Mouse (Mus musculus) forebrain, embryonic 16.5 days (tissue): ENCODE data around the gene Ece1. TPM values are rescaled to one million over a fixed set of nuclear protein-coding genes. Genes with fewer than 3 reads are reported as not detected.

Experiments used
- ATAC-seq: fragments of 200-750 bp; cut with Nextera tagmentation; 2 replicates; pipeline ENCODE4 v1.8.0; 2017; ENCODE audit warnings: mild to moderate bottlenecking, moderate library complexity
- H3K27ac ChIP-seq: fragments of 300-500 bp; sonication (generic); 2 replicates; pipeline ENCODE4 v1.5.1; 2014; ENCODE audit warnings: low read length, control low read depth
- H3K27me3 ChIP-seq: fragments of 300-500 bp; sonication (generic); replicated peaks from 2 replicates; pipeline ENCODE4 v1.6.1; 2014; ENCODE audit warnings: low read length; ENCODE audit not compliant: control insufficient read depth, insufficient read depth
- H3K36me3 ChIP-seq: fragments of 300-500 bp; sonication (generic); 2 replicates; pipeline ENCODE4 v1.6.1; 2014; ENCODE audit not compliant: control insufficient read depth, insufficient read depth
- H3K4me1 ChIP-seq: fragments of 300-500 bp; sonication (generic); replicated peaks from 2 replicates; pipeline ENCODE4 v1.6.1; 2014; ENCODE audit warnings: low read length; ENCODE audit not compliant: control insufficient read depth, insufficient read depth
- H3K4me2 ChIP-seq: fragments of 300-500 bp; sonication (generic); 2 replicates; pipeline ENCODE4 v1.6.1; 2014; ENCODE audit warnings: mild to moderate bottlenecking, low read length, control low read depth
- H3K4me3 ChIP-seq: fragments of 300-500 bp; sonication (generic); replicated peaks from 2 replicates; pipeline ENCODE4 v1.5.1; 2014; ENCODE audit warnings: mild to moderate bottlenecking, low read length, control low read depth
- H3K9ac ChIP-seq: fragments of 300-500 bp; sonication (generic); replicated peaks from 2 replicates; pipeline ENCODE4 v1.6.1; 2014; ENCODE audit warnings: low read depth, low read length, control low read depth
- H3K9me3 ChIP-seq: fragments of 300-500 bp; sonication (generic); 2 replicates; pipeline ENCODE4 v1.6.1; 2016; ENCODE audit warnings: low read length; ENCODE audit not compliant: control insufficient read depth
- WGBS: fragments of 180-500 bp; shearing (Covaris S2); extraction: QIAGEN DNeasy Blood & Tissue Kit; methylation state at CpG from one replicate; pipeline ENCODE4 v1.1.7; 2014; 5-methylcytosine and 5-hydroxymethylcytosine counted together
- polyA plus RNA-seq: library from polyadenylated mRNA; unstranded; fragments of >200 nt; fragmentation: Nextera tagmentation; extraction: Ambion mirVana; gene quantifications from 2 replicates; pipeline ENCODE4 v1.2.1, GENCODE M21; 2015

The Ece1 gene
- polyA plus RNA-seq, 1 experiment from 2014 or later: 16.3 TPM

DNA sequence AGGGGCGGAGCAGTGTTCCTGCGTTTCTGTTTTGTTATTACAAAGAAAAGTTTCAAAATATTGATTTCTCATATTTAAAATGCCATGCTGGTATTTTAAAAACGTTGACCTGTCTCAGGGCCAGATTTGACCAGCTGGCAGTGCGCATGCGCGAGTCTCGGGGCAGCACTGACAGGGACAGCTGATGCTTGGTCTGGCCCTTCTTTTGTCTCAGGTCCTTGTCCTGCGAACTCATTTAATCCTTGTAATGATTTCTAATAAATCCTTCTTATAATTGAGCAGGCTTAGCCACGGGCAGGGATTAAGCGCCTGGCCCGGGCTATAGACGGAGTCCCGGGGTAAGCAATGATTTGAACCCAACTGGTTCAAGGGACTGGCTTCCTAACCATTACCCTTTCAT is 40.2 kb downstream of the Ece1 start:
- H3K4me2 ChIP-seq: no peak overlapping the region
- no peak for ATAC-seq
- 46% methylated on average over 13 of the region's 13 CpGs for WGBS
- H3K4me1 ChIP-seq: peaks cover 9% of the 10 kb centered on the region
- no peaks in the 10 kb centered on the region for H3K9me3 ChIP-seq
- no peak overlapping the region for H3K27ac ChIP-seq
- H3K4me3 ChIP-seq: no peak overlapping the region
- no peaks in the 10 kb centered on the region for H3K27me3 ChIP-seq
- no peaks in the 10 kb centered on the region for H3K36me3 ChIP-seq
- H3K9ac ChIP-seq: no peak overlapping the region

GRCm38 (mm10) chr4:137902873-137903272 is 40.8 kb downstream of the Ece1 start:
- Histone ChIP-seq H3K9ac (no peak overlapping the region), H3K4me3 (no peak overlapping the region), H3K36me3 (no peaks in the 10 kb centered on the region), H3K4me2 (no peak overlapping the region), H3K4me1 (peaks cover 6% of the 10 kb centered on the region), H3K9me3 (no peaks in the 10 kb centered on the region), H3K27ac (no peak overlapping the region), H3K27me3 (no peaks in the 10 kb centered on the region)
- ATAC-seq: no peak
- WGBS: 55% methylated on average over 7 of the region's 7 CpGs

GRCm38 (mm10) chr4:137904956-137905551 is 43.0 kb downstream of the Ece1 start:
- H3K4me3 ChIP-seq: no peak overlapping the region
- 50% methylated on average over 13 of the region's 13 CpGs for WGBS
- H3K4me2 ChIP-seq: no peak overlapping the region
- H3K4me1 ChIP-seq: peaks cover 6% of the 10 kb centered on the region
- H3K27me3 ChIP-seq: no peaks in the 10 kb centered on the region
- no peaks in the 10 kb centered on the region for H3K9me3 ChIP-seq
- H3K36me3 ChIP-seq: no peaks in the 10 kb centered on the region
- ATAC-seq: no peak
- no peak overlapping the region for H3K9ac ChIP-seq
- no peak overlapping the region for H3K27ac ChIP-seq

GRCm38 (mm10) chr4:137907979-137908378 is 45.9 kb downstream of the Ece1 start:
- Histone ChIP-seq H3K9me3 (no peaks in the 10 kb centered on the region), H3K4me3 (no peak overlapping the region), H3K27me3 (no peaks in the 10 kb centered on the region), H3K4me2 (no peak overlapping the region), H3K27ac (no peak overlapping the region), H3K9ac (no peak overlapping the region), H3K4me1 (peaks cover 7% of the 10 kb centered on the region), H3K36me3 (no peaks in the 10 kb centered on the region)
- peak; percentile 53; the same call in 1 of the 2 replicates for ATAC-seq
- WGBS: 38% methylated on average over 13 of the region's 13 CpGs

GRCm38 (mm10) chr4:137908489-137908888 is 46.5 kb downstream of the Ece1 start:
- Histone ChIP-seq H3K36me3 (no peaks in the 10 kb centered on the region), H3K9ac (no peak overlapping the region), H3K4me2 (no peak overlapping the region), H3K27me3 (no peaks in the 10 kb centered on the region), H3K4me3 (no peak overlapping the region), H3K4me1 (peaks cover 12% of the 10 kb centered on the region), H3K9me3 (no peaks in the 10 kb centered on the region), H3K27ac (no peak overlapping the region)
- no peak for ATAC-seq
- 95% methylated on average over 7 of the region's 7 CpGs for WGBS

- Histone ChIP-seq H3K4me1 (peaks cover 16% of the 10 kb centered on the region), H3K4me3 (no peak overlapping the region), H3K27ac (no peak overlapping the region), H3K9me3 (no peaks in the 10 kb centered on the region), H3K27me3 (no peaks in the 10 kb centered on the region), H3K9ac (no peak overlapping the region), H3K4me2 (no peak overlapping the region), H3K36me3 (no peaks in the 10 kb centered on the region)
- WGBS: 91% methylated on average over 4 of the region's 4 CpGs
- ATAC-seq: no peak
These were observed 46.9 kb downstream of the Ece1 start for GRCm38 (mm10) chr4:137908915-137909314.

GRCm38 (mm10) chr4:137909471-137909870 is 47.4 kb downstream of the Ece1 start:
- Histone ChIP-seq H3K4me1 (peaks cover 19% of the 10 kb centered on the region), H3K27ac (no peak overlapping the region), H3K27me3 (no peaks in the 10 kb centered on the region), H3K4me2 (no peak overlapping the region), H3K36me3 (no peaks in the 10 kb centered on the region), H3K4me3 (no peak overlapping the region), H3K9me3 (no peaks in the 10 kb centered on the region), H3K9ac (no peak overlapping the region)
- ATAC-seq: no peak
- 61% methylated on average over 4 of the region's 4 CpGs for WGBS

GRCm38 (mm10) chr4:137910382-137911009 is 48.5 kb downstream of the Ece1 start:
- Histone ChIP-seq H3K36me3 (no peaks in the 10 kb centered on the region), H3K9me3 (no peaks in the 10 kb centered on the region), H3K4me3 (no peak overlapping the region), H3K4me2 (no peak overlapping the region), H3K9ac (no peak overlapping the region), H3K4me1 (peaks cover 19% of the 10 kb centered on the region), H3K27me3 (no peaks in the 10 kb centered on the region), H3K27ac (no peak overlapping the region)
- WGBS: 95% methylated on average over 5 of the region's 5 CpGs
- ATAC-seq: no peak

DNA sequence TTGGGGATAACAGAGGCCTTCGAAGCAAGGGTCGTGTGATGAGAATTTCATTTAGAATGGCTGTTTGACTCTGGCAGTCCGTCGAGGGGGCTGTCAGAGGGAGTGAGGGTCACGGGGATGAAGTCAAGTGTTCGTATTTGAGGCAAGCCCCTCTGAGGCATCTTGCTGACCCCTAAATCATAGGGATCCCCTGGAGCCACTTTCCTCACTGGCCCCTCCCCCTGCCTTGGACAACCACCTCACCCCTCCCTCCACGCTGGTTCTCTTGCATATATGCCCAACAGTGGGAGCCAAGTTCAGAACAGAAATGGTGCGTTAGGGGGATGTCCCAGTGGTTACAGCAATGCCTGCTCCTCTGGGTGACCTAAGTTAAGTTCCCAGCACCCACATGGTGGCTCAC is 49.6 kb downstream of the Ece1 start:
- WGBS: 86% methylated on average over 8 of the region's 8 CpGs
- Histone ChIP-seq H3K4me3 (no peak overlapping the region), H3K4me2 (no peak overlapping the region), H3K27me3 (no peaks in the 10 kb centered on the region), H3K9me3 (no peaks in the 10 kb centered on the region), H3K4me1 (peaks cover 19% of the 10 kb centered on the region), H3K36me3 (no peaks in the 10 kb centered on the region), H3K9ac (no peak overlapping the region), H3K27ac (no peak overlapping the region)
- ATAC-seq: no peak
